Mouse (Mus musculus) ovary, adult 18-20 months (tissue): ENCODE measurements around the gene Dnajc2.
A peak's percentile ranks its signal among the peaks of the same experiment; 100 is the strongest.

Experiments
- DNase-seq: peaks from one replicate; pipeline ENCODE4 v3.0.0; 2022; ENCODE audit warnings: low spot score, mixed read lengths

The Dnajc2 gene

DNA sequence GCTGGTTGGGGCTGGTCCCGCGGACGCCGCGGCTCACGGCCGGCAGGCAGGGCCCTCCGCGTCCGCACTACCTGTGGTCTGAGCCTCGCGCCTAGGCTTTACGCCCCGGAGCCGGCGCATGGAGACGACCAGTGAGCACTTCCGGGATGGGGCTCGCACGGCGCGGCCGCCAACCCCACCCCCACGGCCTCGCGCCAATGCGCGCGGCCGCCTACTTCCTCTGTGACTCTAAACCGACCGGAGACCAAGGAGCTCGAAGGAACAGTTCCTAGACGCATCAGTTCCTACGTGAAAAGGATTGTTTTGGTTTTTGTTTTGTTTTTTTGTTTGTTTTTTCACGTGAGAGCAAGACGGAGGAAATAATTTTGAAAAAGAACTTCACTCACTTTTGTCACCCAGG is at the start of gene Dnajc2, which contains the start of gene Psmc2:
Dnajc2 (minus strand) TSS at position 199 of the 400 bp plus-strand sequence.
Psmc2 (plus strand) TSS at position 231 of the 400 bp plus-strand sequence.
- peak; percentile 84 for DNase-seq

DNA sequence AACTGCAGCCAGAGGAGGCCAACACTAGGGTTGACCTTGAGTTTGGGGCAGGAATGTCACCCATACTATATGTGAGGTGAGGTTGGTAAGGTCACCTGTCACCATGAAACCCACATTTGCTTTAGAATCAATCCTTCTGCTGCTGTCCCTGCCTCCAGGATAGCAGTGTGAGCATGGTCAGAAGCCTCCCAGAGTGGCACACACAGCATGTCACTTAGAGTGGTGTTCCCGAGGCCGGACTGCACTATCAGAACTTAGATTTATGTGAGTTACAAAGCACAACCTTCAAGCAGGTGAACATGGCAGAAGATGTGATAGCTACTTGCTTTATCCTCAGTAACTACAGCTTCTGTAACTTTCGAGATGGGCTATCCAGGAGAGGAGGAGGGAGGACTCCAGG is 46.7 kb upstream of the Dnajc2 start:
- no peak for DNase-seq

DNA sequence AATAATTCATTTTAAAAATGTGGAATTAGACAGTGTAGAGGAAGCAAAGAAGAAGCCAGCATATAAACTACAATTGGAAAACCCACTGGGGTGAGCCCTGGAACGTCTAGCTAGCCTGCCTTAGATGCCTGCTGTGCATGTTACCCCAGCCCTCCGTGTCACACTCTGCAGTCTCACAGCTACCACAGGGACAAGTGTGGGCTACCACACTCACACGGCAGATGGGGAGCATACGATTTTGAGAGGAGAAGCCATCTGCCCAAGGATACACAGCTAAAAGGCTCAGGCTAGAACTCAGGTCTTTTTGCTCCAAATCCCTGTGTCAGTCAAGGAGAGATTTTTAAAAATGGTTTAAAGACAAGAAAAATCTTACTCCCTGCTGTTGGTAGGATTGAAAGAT is 43.8 kb upstream of the Dnajc2 start:
- no peak for DNase-seq

DNA sequence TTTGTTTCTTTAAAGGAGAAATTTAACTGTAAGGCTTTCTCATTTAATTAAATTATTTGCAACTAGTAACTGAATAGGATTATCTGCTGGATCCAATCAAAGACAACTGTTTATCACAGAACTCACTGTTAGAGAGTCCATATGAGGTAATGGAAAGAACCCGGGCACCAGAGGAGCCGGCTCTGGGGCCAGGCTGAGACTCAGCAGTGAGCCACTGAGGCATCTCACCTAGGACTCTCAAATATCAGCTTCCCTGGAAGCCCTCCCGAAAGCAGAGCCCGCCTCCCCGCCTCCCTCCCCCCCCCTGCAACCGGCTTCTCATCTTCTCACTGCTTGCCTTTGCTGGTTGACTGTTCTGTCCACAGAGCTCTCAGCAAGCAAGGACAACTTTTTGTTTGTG is 42.6 kb upstream of the Dnajc2 start:
- no peak for DNase-seq

DNA sequence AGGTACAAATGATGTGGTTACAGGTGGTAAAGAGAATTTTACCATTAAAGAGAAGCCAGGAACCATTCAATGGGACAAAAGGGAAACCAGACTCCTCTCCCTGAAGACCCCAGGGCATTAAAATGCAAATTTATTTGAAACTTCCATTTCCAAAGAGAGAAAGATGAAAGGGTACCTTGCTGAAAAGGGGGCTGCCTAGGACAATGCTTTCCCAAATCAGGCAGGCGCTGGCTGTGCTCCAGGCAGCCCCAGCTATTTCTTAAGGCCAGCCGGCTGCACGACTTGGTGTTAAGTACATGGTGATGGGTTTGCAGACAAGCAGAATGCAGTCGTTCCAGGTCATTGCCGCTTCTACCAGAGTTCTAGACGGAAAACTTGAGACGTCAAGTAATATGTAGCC is 41.3 kb upstream of the Dnajc2 start:
- no peak for DNase-seq

DNA sequence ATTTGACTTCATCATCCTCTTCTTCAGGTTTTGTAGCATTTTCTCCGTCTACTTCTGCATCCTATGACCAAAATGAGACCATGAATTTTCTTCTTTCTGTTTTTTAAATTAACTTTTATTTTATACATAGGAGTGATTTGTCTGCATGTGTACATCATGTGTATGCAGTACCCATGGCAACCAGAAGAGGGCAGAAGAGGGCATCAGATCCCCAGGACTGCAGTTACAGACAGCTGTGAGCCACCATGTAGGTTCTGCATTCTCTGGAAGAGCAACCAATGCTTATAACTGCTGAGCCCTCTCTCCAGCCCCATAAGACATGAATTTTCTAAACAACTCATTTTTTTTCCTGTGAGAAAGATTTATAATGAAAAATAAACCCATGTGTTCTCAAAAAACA is 28.9 kb upstream of the Dnajc2 start:
- DNase-seq, result no peak

DNA sequence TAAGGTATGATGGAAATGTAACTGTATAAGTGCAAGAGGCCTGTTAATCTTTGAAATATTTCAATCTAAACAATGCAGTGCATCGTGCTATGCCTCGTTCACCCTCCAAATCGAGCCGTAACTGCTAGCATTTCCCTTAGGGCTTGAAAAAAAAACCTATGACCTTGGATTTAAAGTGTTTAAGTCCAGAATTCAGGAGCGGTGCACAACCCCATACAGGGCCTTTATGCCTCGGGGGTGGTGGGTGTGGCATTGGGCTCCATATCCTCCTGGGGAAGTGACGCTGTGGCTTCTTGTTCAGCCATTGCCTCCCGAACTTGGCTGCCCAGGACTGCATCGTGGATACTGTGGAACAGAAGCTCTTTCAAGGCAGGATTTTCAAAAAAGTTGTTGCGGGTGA is 25.9 kb upstream of the Dnajc2 start:
- no peak for DNase-seq

DNA sequence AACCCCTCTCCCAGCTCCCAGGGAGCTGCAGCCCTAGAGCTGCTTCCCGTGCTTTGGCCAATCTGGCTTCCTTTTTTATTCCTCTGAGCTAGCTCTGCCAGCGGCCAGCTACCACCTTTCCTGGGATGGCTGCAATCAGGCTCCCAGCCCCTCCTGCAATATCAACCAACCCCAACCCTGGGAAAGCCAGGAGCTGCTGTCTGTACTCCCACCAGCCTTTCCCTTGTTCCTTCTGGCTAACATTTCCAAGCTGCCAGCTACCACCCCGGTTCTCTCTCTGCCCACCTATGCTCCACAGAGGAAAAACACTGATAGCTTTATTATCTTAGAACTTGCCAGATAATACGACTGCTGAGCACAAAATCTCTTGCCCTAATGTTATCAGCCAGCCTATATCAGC is 19.8 kb upstream of the Dnajc2 start:
- DNase-seq, result no peak

DNA sequence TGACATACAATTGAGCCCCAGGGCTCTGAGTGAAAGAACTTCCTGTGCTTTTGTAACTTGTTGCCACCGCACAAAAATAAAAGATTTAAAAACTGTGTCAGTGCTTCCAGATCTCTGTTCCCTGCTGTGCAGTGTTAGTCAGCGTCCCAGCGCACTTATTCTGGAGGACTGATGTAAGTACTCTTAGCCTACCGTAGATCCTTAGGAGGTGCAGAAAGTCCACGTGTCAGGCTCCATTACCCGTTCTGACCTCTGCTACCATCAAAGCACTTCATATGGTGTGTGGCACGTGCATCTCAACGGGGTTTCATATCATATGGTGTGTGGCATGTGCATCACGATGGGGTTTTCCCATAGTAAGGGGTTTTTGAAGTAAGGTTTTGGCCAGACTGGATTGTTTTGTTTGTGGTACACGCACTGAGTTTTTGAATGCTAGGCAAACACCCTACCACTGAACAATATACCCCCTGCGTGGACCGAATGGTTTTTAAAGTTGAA is 18.7 kb upstream of the Dnajc2 start:
- no peak for DNase-seq

DNA sequence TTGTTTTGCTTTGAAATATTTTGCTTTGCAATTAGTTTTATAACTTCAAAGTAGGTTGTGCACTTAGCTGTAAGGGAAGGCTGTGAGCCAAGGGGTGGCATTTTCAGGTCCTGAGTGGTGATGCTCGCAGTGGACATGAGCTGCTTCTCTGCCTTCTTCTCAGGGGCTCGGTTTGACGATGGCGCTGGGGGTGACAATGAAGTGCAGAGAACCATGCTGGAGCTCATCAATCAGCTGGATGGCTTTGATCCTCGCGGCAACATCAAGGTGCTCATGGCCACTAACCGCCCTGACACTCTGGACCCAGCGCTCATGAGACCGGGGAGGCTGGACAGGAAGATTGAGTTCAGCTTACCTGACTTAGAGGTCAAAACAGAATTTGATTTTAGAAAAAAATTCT is 17.9 kb upstream of the Dnajc2 start:
- DNase-seq, result no peak

DNA sequence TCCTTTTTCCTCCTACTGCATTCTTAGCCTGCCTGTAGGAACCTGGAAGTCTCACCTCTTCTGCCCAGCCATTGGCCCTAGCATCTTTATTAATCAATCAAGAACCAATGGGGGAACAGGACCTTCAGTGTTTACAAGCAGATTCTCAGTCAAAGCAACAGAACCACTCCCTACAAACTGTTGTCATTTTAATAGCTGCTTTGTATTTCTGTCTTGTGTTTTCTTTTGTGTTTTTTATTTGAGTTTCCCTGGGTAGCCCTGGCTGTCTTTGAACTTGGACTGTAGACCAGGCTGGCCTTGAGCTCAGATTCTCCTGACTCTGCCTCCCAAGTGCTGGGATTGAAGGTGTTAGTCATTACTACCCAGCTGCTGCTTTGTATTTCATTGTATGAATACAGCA is 7.1 kb upstream of the Dnajc2 start:
- DNase-seq, result no peak

DNA sequence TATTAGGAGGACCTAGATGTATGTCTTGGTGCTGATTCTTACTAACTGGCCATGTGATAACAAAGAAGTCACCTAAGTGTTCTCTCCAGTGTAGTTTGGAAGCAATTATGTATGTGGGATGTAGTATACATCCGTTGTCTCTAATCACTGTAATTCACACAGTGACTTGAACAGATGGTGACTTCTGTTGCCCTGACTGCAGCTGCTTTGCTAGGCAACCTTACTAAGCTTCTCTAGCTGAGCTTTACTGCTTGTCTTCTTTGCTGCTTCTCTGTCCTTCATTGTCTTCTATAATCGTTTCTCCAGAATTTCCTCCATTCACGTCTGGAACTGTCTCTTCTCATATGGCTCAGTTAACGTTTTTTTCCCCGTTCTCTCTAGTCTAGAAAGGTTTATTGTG is 4.0 kb upstream of the Dnajc2 start:
- DNase-seq, result no peak

DNA sequence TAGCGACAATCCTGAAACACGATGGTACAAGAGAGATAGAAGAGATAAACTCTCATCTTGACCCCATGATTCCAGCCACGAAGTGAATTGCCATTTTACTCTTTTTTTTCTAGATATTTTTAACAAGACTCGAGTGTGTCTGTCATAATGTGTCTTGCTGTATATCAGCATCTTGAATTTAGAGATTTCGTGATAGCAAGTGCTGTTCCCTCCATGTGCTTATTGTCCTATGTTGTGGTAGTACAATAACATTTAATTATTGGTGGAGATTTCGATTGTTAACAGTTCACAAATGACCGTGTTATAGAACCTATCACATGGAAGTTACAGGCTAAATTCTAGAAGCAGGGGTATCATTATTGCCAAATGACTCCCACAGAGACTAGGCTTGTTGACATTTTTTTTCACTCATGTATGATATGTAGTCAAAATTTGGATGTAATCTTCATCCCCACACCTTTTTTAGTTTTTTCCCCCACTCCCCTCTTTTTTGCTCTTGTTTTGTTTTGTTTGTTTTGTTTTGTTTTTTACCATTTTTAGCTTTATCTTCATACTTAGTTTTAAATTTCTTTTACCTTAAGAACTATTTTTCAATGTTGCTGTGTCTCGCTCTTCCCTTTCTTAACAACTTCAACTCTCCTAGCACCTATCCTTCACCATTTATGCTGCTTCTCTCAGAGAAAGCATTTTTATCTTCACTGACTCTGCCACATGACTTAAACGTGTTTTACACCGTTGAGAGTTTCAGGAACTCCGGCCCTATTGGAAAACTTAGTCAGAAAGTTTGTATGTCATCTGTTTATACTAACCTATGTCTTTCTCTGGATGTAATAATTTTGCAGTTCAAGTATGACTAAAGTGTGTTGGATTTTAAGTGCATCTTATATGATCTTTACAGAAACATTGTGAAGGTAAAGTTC is 2.4 kb upstream of the Dnajc2 start:
- DNase-seq, result no peak

DNA sequence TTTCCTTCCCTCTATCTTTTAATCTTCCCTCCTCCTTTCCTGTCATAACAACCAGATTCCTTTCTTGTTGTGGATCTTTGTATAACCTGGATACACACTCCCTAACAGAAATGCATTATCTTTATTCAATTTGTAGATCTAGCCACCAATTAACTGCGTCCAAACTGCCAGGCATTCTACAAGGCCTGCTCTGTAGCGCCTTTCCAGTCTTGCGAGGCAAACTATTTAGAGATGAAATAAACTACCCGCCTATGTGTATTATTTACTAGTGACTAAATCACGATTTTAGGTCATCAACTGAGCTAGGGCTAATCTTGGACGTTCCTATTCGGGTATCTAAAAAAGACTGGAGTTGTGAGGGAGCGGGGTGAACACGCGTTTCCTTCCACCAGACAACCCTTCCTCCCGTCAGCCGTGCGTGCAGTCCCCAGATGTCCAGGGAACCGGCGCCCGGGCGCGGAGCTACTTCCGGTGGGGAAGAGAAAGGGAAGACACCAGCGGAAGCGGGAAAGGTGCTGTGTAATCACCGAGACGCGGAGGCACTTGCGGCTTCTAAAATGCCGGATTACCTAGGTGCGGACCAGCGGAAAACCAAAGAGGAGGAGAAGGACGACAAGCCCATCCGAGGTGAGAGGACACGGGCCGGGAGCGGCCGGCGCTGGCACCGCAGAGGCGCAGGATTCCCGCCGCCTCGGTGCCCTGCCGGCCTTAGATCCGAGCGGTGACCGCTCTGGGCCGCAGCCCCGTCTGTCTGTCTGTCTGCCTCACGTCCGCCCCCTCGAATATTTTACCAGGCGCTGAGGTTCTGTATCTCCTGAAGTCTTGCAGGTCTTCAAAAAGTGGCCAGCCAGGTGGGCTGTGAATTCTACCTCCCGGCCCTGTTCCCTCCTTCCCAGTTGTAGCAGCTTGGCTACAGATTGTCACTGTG is 1.5 kb upstream of the Dnajc2 start:
- DNase-seq, result peak; percentile 80

DNA sequence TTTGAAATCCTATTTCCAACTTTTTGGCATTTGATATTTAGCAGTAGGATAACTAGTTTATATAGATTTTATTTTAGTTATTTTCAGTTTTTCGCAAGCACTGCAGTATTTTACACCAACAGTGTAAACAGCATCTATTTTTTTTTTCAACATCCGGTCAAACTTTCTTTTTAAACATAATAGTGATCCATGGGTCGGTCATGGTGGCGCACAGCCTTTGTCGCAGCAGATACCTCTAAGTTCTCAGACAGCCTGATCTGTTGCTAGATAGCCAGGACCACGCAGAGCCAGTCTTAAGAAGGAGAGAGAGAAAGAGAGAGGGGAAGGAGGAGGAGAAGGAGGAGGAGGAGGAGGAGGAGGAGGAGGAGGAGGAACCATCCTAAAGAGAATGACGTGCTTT is 725 bp upstream of the Dnajc2 start:
- no peak for DNase-seq

DNA sequence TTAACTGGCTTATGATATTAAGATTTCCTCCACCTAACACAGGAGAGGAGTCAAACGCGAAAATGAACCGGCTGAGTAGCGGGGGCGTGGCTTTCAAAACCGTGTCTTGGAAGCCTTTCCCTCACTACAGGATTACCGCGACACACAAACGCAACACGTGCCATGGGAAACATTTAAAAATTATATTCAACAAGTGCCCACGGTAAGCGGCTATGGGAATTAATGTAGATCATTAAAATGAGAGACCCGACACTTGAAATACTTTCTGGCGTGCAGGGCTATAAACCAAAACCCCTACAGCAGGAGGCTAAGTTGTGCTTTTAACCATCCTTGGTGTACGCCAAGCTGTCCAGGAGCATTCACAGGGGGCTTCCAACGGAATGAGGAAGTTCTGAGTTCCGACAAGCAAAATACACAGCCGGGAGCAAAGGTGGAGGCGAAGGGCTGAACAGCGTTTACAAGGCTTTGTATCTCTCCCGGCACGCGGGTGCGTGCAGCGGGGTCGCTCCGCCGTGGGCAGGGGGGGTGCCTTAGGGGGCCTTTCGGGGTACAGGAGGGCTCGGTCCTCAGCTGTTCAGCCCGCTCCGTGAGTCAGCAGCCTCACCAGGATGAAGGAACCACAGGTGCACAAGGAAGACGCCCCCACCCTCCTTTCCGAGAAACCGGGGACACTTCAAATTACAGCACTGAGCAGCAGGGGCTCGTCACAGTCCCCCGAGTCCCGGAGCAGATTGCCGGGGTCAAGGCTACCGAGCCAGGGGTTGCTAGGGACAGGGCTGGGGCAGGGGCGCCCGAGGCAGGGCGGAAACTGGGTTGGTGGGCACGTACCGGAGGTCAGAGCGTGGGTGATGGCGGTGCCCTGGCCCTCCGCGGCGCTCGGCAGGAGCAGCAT is 644 bp downstream of the Dnajc2 start:
- no peak for DNase-seq

DNA sequence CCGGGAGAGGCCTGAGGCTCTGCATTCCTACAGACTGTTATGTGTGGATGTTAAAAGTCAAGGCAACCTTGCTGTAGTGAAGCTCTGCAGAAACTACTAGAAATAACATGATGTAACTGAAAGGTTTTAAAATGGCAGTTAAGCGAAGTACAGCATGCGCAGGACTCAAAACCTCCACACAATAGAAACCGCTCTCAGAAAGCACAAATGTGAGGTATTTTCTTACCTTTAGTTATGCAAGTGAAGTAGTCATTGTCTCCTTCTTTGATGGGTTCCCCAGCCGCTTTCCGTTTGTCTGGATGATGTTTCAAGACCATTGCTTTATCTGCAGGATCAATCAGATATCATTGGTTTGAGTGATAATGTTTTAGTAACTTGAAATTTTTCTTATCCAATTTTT is 8.6 kb downstream of the Dnajc2 start:
- DNase-seq, result no peak

DNA sequence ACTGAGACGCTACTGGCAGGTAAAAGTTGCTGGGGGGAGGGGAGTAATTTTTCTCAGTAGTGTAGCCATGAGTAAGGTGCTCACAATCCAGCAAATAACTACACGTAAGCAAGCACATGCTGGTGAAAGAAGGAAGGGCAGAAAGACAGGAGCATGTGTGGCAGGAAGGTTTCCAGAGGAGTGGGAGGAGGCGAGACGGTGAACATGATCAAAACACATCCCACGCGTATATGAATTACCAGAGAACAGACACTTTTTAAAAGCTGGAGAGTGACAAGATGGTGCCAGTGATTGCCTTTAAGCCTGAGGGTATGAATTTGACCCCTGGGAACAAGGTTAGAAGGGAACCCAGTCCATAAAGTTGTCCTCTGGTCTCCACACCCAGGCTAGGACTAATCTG is 15.2 kb downstream of the Dnajc2 start:
- no peak for DNase-seq

DNA sequence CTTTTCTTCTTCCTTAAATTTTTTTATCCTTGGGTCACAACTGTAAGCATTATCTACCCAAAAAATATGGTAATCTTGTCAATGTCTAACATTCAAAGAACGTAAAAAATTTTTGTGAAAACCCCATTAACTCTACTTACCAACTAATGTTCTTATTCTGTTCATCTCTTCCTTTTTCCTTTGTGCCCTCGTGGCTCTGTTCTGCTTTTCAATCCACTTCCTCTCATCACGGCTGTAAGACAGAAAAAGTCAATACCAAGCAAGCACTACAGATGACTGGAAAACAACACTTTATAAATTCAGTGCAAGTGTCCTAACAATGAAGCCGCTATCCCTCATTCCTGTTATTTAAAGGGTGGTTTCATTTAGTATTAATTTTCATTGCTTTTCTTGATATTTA is 16.5 kb downstream of the Dnajc2 start:
- DNase-seq, result no peak

DNA sequence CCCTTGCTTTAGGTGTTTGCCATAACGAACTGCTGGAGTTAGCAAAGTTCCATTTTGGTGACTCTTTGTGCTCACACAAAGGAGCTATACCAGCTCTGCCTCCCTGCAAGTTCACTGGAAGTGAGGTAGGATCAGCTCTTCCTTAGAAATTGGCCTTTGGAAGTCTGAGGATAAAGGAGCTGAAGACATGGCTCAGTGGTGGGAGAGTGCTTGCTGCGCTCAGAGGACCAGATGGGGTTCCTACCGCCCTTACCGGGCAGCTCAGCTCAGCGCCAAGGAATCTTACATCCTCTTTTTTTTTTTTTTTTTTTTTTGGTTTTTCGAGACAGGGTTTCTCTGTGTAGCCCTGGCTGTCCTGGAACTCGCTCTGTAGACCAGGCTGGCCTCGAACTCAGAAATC is 39.1 kb downstream of the Dnajc2 start:
- DNase-seq, result no peak

DNA sequence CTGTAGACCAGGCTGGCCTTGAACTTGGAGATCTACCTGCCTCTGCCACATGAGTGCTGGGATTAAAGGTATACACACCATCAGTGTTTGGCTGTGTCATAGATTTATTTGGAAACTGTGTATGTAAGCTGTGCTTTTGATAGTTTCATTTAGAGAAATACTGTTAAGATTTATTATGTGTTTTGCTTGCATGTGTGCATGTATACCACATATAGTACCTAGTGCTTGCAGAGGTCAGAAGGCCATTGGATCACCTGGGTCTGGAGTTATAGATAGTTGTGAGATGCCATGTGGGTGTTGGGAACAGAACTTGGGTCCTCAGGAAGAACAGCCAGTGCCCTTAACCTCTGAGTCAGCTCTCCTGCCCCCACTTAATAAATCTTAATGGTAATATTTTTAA is 40.4 kb downstream of the Dnajc2 start:
- DNase-seq, result no peak

DNA sequence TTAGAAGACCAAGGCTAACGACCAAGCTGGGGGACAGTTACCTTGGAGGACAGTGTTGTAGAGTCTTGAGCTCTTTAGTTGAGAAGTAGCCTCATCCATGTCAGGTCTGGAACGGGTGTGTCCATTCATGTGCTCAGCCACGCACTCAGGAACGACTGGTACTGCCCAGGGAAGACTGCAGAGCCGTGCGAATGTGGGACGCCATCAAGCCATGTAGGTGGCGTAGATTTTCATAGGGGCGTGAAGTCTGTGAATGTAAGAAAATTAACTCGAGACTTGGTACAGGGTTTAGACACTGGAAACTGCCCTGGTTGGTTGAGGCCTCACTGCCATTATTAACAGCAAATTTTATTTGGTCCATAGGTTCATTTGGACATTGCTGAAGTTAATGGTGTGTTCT is 41.4 kb downstream of the Dnajc2 start:
- DNase-seq, result no peak
